Mouse (Mus musculus): ENCODE results near the gene Cip2a.

Gene Cip2a

DNA sequence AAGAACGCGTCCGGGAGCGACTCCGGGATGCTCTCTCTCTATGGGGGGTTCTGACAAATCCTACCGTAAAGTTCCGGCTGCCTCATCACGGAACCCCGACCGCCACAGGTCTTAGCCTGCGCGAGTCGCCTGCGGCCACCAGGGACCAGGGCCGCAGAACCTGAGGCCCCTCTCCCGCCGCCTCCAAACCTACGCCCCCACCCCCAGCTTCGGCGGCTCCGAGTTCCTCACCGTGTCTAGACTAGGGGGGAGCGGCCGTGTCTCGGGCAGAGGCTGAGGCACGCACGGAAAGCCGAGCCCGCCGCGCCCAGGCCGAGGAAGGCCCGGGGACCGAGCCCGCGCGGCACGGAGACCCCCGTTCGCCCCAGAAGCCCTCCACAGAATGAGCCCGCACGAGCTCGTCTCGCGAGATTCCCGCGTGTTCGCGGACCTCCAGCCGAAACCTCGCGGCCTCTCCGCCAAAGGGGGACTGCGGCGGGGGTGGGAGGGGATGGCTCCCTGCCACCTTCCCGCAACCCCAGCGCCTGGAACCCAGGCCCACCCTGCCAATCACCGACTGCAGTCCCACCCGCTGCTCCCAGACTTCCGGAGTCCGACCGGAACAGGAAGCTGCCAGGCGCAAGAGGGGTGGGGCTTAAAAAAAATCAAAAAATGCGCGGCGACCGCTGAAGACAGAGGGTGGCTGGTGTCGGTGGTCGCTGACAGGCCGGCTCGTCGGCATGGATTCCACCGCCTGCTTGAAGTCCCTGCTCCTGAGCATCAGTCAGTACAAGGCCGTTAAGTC lies at the start of gene Cip2a, which contains the start of gene Dzip3:
TSS of gene Cip2a (plus strand) at position 627 of the 784 bp plus-strand sequence.
TSS of gene Dzip3 (minus strand) at position 607 of the 784 bp plus-strand sequence.
- peak; percentile 81 to 84 for DNase-seq (ENCODE audit: low spot score in 2 of 2)

DNA sequence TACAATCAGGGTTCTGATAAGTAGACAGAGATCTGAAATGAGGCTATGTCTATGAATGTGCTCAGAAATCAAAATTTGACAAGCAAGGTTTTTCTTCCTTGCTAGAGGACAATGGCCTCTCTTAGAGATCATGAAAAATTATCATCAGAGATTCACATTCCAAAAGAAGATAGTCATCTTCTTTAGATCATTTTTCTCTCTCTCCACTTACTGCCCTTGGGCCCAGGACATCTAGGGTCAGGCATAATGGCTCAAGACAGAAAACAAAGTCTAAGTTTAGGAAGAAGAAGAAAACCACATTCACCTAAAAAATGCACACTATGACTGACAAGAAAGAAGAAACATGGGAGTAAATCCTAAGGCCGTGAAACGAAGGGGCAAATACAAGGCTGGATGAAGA lies 21.0 kb upstream of the Cip2a start:
- DNase-seq (ENCODE audit: low spot score in 2 of 2): no peak

DNA sequence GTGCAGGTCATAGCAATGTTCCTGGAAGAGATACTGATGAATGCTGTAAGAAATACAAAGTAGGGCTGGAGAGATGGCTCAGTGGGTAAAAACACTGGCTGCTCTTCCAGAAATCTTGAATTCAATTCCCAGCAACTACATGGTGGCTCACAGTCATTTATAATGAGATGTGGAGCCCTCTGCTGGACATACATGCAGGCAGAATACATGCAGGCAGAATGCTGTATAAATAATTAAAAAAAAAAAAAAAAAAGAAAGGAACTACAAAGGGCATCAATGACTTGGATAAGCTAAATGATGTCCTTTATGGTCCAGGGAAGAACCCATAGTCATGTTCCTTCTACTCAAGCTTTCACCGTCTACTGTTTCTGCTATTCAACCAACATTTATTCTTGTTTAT lies 20.4 kb upstream of the Cip2a start:
- DNase-seq (ENCODE audit: low spot score in 2 of 2): no peak

DNA sequence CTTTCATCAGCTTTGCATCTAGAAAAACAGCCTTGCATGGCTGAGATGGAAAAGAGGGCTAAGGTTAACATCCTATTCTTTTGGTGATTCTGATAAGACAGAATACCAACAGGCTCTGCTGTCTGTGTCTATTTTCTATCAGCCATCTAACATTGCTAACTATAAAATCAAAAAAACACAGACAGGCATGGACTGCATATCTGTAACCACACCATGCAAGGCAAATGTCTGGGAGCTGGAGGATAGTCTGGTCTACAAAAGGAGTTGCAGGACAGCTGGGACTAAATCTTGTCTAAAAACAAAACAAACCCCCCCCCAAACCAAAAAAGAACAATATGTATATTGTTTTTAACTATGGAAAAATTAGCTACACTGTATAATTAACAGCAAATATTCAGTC lies 14.0 kb upstream of the Cip2a start:
- DNase-seq (ENCODE audit: low spot score in 2 of 2): no peak

DNA sequence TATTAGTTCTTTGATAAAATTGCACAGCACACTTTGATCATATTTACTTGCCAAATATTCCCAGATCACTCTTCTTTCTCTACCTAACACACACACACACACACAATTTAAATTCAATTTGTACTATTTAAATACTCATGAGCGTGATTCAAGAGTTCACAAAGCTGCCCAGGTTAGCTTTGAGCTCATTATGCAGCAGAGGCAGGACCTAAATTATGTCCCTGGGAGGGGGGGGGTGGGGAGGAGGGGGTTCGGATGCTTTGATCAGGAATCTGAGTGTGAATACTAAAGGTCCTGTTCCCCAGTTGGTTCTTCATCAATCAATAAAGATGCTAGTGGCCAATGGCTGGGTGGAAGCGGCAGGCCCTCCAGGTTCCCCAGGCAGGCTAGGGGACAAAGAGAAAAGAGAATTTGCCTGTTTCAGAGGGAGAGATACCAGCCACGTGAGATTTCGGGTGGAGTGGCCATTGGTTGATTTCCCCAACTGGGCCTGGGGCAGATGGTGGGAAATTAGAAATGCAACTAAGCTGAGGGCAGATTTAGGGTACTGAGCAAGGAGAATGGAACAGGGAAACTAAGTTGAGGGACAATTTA lies 8.9 kb upstream of the Cip2a start:
- no peak for DNase-seq (ENCODE audit: low spot score in 2 of 2)

DNA sequence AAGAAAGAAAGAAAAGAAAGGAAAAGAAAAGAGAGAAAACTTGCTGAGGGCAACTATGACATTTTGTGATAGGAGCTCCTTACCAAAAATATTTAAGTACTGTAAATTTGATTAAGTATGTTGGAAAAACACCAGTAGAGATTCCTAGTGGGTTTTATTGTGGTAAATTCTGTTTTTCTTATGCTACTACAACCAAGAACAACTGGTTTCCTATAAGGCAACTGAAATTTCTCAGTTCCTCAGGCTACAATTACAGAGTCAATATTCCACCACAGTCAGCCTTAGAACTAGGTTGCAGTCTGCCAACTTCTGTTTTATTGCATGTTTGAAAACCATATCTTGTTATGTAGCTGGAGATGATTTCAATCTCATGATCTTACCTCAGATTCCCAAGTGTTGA lies 4.3 kb upstream of the Cip2a start:
- DNase-seq (ENCODE audit: low spot score in 2 of 2): no peak

DNA sequence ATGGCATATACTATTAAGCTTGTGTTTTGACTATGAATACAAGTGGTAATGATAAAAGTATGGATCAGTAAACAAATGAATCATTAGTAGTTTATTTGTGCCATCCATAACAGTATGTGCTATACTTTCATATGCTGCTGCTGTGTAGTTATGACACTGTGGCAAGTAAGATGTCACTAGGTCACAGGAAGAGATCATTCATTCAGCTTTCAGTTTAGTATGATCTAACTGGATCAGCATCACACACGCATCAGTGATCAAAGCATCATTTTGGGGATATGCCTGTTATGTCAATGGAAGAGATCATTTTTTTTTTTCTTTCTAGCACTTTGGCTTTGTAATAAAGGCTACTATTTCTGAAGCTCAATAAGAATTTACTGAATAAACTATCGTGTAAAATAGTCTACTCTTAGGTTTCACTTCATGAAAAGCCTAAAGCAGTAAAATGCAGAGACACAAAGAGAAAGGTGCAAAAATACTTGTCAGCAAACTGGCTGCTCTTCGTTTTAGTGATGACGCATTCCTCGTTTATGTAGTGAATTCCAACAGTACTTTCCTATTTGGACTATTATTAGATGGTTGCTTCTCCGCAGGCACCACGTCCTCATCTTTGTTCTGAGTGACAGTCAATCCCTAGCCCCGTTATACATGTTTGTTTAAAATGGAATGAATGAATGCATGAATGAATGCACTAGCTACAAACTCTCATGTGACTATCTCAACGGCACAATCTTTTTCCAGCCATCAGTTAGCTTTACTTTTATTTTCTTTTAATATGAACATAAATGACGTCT lies 1.4 kb upstream of the Cip2a start:
- no peak for DNase-seq (ENCODE audit: low spot score in 2 of 2)

DNA sequence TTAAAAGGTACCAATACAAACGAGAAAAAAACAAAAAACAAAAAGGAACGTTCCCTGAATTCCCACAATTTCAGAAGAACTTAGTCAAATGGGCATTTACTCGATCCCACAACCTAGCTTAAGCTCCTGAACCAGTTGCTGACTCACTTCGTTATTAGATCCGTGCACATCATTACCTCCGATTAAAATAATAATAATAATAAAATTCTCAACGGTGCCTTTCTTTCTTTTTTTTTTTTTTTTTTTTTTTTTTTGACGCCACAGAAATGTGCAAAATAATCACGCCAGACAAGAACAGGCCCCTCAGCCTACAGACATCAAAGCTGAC lies 790 bp upstream of the Cip2a start:
- DNase-seq (ENCODE audit: low spot score in 2 of 2): no peak

DNA sequence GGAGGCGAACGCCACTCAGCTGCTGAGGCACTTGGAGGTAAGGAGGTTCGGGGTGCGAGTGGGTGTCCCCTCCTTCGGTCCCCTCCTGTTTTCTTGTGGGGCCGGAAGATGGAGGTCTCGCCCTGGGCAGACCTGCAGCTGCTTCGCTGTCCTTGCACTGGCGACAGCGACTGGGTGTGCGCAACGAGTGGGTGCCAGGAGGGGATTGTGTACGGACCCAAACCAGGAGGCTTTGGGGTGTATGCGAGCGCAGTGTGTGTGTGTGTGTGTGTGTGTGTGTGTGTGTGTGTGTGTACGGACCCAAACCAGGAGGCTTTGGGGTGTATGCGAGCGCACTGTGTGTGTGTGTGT lies 333 bp downstream of the Cip2a start:
- DNase-seq (ENCODE audit: low spot score in 2 of 2): no peak

DNA sequence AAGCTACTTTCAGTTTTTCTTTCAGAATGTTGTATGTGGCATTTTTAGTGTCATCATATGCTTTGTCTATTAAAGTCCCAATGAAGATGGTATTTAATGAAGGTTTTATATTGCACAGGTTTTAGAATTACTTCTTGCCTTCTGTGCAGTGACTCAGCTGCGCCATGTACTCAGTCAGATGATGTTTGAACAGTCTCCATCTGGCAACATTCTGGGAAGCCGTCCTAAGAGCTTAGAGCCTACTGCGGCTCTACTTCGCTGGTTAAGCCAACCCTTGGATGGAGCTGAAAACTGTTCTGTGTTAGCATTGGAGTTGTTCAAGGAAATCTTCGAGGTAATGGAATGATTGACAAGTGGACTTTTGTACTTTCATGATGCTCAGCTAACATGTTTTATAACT lies 10.2 kb downstream of the Cip2a start:
- no peak for DNase-seq (ENCODE audit: low spot score in 2 of 2)

DNA sequence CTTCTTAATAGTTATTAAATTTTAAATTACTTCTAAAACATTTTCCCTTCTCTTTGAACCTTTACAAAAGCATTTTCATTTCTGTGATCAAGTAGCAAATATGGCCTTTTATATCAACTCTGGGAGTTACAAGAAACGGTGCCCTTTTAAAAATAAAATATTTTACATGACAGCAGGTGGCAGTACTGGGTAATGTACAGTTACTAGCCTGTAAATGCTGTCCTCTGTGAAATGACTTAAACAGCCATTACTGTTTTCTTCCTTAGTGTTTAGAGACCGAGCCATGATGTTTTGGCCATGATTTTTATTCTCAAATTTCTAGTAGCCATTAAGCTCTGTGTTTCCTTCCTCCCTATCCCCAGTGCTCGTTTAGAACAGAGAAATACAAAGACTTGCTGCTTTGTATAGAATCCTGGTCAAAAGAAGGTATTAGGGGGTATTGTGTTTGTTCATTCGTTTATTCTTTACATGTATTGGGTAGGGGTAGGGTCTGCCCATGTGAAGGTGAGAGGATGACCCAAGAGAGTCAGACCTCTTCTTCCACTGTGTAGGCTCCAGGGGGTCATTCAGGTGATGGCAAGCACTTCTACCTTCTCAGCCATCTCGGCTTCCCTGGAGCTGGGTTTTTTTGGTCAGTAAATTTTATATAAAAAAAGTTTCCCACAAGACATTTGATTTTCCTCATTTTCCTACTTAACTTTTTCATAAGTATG lies 22.8 kb downstream of the Cip2a start:
- no peak for DNase-seq (ENCODE audit: low spot score in 2 of 2)

DNA sequence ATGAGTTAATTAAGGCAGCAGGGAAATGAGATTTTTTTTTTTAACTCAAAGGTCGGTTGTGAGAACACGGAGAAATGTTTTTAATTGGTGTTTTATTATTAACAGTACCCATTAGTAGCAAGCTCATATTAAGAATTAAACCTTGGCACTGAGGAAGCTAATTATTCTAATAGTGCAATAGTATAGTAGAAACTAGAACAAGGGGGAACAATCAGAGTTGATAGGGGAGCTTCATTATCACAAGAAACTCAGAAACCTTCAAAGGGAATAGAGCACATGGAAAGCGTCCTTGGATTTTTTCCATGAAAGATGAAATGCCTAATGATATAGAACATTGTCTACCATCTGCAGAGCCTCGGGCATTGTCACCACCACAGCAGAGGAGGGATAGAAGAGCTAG lies 41.9 kb downstream of the Cip2a start:
- DNase-seq (ENCODE audit: low spot score in 2 of 2): no peak

DNA sequence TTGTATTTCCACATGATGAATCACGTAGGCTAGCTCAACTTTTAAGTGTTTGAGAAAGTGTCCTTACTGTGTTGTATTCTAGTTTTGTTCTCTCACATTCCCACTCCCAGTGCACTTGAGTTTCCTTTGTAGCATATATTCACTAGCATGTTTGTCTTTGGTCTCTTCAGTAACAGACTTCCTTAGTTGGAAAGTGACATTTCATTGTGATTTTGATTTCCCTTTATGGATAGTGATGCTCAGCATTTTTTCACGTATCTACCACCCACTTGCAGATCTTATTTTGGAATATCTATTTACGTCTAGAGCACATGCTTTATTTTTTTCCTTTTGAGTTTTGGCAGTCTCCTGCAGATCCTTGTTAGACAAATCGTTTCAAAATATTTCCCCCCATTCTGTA lies 43.8 kb downstream of the Cip2a start:
- DNase-seq (ENCODE audit: low spot score in 2 of 2): peak in 1 of 2 experiments; percentile 3

DNA sequence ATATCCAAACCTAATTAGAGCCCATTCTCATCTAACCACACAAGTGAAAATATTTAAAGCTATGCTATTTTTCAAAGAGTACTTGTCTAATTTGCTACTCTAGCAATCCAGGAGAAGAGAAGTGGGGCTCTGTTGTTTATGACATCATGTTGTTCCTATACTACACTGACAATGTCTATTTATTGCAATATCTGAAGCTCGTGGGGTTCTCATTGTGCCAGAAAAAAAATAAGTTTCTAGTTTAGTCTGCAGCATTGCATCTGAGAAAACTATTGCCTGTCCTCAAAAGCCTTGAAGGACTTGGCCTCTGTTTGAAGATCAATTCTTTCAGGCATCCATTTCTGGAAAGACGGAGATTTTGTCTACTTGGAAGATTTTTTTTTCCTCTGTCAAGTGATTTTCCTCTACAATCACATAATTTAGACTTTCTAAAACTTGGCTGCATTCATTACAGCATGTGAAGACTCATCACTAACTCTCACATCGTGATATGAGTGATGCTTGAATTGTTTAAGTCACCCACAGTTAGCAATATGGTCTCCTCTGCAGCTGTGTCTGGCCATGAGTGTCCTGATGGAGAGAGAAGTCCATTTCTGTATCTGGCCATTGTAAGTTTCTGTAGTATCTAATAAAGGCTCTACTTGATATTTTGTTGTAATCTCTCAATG lies 46.7 kb downstream of the Cip2a start:
- DNase-seq (ENCODE audit: low spot score in 2 of 2): no peak

DNA sequence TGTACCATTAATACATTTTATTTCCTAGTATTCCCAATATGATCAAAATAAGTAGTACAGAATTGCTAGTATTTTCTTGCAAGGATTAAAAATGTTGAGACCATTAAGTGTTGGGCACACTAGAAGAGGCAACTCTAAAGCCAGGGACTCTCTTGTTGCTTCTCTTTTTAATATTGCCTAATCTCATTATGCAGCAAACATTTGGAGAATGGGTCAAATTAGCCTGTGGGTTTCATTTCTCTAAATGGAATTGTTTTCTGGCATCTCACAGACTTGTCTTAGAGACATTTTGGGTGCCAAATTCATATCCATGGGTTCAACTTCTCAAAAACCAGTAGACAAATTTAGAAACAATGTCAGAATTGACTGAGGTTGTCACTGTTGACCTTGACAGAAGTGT lies 55.2 kb downstream of the Cip2a start:
- no peak for DNase-seq (ENCODE audit: low spot score in 2 of 2)

DNA sequence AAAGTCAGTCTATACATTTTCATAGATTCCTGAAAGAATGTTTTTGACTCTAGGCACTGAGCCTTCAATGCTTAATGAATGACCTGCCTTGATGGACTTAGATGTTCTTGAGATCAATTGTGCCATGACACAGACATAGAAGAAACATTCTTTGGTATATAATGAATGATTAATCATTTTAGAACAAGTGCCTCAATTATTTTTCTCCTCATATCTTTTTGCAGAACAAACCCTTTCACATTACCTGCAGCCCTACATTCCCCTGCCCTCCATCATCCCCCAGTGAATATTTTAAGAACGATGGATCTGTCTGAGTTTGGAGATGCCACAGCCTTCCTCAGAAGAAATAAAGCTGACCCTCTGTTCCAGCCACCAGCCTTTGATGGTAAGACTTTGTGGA lies 63.2 kb downstream of the Cip2a start, which contains the start of gene Myh15:
TSS of gene Myh15 (plus strand) at position 301 of the 400 bp plus-strand sequence.
- no peak for DNase-seq (ENCODE audit: low spot score in 2 of 2)

All from right cerebral cortex, postnatal 36 days (tissue).